Mouse (Mus musculus): ENCODE results near the gene Pdzrn3. TPM values are rescaled to one million over a fixed set of nuclear protein-coding genes. Genes with fewer than 3 reads are reported as not detected.

Gene Pdzrn3
- polyA plus RNA-seq, 1 experiment = 67.9 TPM

GRCm38 (mm10) chr6:101272256-101272655 lies 105.4 kb downstream of the Pdzrn3 start:
- Histone ChIP-seq H3K4me1 (ENCODE audit: control insufficient read depth, insufficient read depth, low read length) (peaks cover 18% of the 10 kb centered on the region), H3K4me3 (ENCODE audit: insufficient read depth, low read length) (no peak overlapping the region), H3K27ac (ENCODE audit: insufficient read depth, low read length) (no peak overlapping the region)
- TF ChIP-seq POLR2A (IDR thresholded peaks at IDR 0.05; ENCODE audit: low read depth, low read length) = no peak
- TF ChIP-seq CTCF (IDR thresholded peaks at IDR 0.05; ENCODE audit: borderline replicate concordance, insufficient read depth, low read length) = no peak

GRCm38 (mm10) chr6:101271378-101272135 lies 106.1 kb downstream of the Pdzrn3 start:
- no peak overlapping the region for H3K27ac ChIP-seq (ENCODE audit: insufficient read depth, low read length)
- H3K4me3 ChIP-seq (ENCODE audit: insufficient read depth, low read length) = no peak overlapping the region
- peaks cover 16% of the 10 kb centered on the region for H3K4me1 ChIP-seq (ENCODE audit: control insufficient read depth, insufficient read depth, low read length)
- TF ChIP-seq POLR2A (IDR thresholded peaks at IDR 0.05; ENCODE audit: low read depth, low read length) (no peak), CTCF (IDR thresholded peaks at IDR 0.05; ENCODE audit: borderline replicate concordance, insufficient read depth, low read length) (no peak)

GRCm38 (mm10) chr6:101270095-101270826 lies 107.4 kb downstream of the Pdzrn3 start:
- Histone ChIP-seq H3K4me1 (ENCODE audit: control insufficient read depth, insufficient read depth, low read length) (peaks cover 9% of the 10 kb centered on the region), H3K4me3 (ENCODE audit: insufficient read depth, low read length) (no peak overlapping the region), H3K27ac (ENCODE audit: insufficient read depth, low read length) (0 out of 2 replicates have a peak overlapping the region, but pooled peaks have one; percentile 6)
- TF ChIP-seq CTCF (IDR thresholded peaks at IDR 0.05; ENCODE audit: borderline replicate concordance, insufficient read depth, low read length) = no peak
- TF ChIP-seq POLR2A (IDR thresholded peaks at IDR 0.05; ENCODE audit: low read depth, low read length) = no peak

GRCm38 (mm10) chr6:101269335-101270094 lies 108.2 kb downstream of the Pdzrn3 start:
- Histone ChIP-seq H3K27ac (ENCODE audit: insufficient read depth, low read length) (0 out of 2 replicates have a peak overlapping the region, but pooled peaks have one; percentile 6), H3K4me1 (ENCODE audit: control insufficient read depth, insufficient read depth, low read length) (peaks cover 9% of the 10 kb centered on the region), H3K4me3 (ENCODE audit: insufficient read depth, low read length) (no peak overlapping the region)
- no peak for TF ChIP-seq CTCF (IDR thresholded peaks at IDR 0.05; ENCODE audit: borderline replicate concordance, insufficient read depth, low read length)
- TF ChIP-seq POLR2A (IDR thresholded peaks at IDR 0.05; ENCODE audit: low read depth, low read length) = no peak

GRCm38 (mm10) chr6:101268266-101268665 lies 109.4 kb downstream of the Pdzrn3 start:
- H3K27ac ChIP-seq (ENCODE audit: insufficient read depth, low read length) = no peak overlapping the region
- peaks cover 13% of the 10 kb centered on the region for H3K4me1 ChIP-seq (ENCODE audit: control insufficient read depth, insufficient read depth, low read length)
- H3K4me3 ChIP-seq (ENCODE audit: insufficient read depth, low read length) = no peak overlapping the region
- no peak for TF ChIP-seq CTCF (IDR thresholded peaks at IDR 0.05; ENCODE audit: borderline replicate concordance, insufficient read depth, low read length)
- no peak for TF ChIP-seq POLR2A (IDR thresholded peaks at IDR 0.05; ENCODE audit: low read depth, low read length)

- no peak for TF ChIP-seq POLR2A (IDR thresholded peaks at IDR 0.05; ENCODE audit: low read depth, low read length)
- TF ChIP-seq CTCF (IDR thresholded peaks at IDR 0.05; ENCODE audit: borderline replicate concordance, insufficient read depth, low read length) = no peak
- Histone ChIP-seq H3K4me3 (ENCODE audit: insufficient read depth, low read length) (no peak overlapping the region), H3K4me1 (ENCODE audit: control insufficient read depth, insufficient read depth, low read length) (peaks cover 13% of the 10 kb centered on the region; the same call in 1 of the 2 replicates), H3K27ac (ENCODE audit: insufficient read depth, low read length) (no peak overlapping the region)
Observed at GRCm38 (mm10) chr6:101266787-101267186, 110.9 kb downstream of the Pdzrn3 start.

GRCm38 (mm10) chr6:101263544-101263943 lies 114.2 kb downstream of the Pdzrn3 start:
- no peak for TF ChIP-seq POLR2A (IDR thresholded peaks at IDR 0.05; ENCODE audit: low read depth, low read length)
- TF ChIP-seq CTCF (IDR thresholded peaks at IDR 0.05; ENCODE audit: borderline replicate concordance, insufficient read depth, low read length) = no peak
- H3K4me3 ChIP-seq (ENCODE audit: insufficient read depth, low read length) = no peak overlapping the region
- 0 out of 2 replicates have a peak, but pooled peaks cover 6% of the 10 kb centered on the region for H3K4me1 ChIP-seq (ENCODE audit: control insufficient read depth, insufficient read depth, low read length)
- H3K27ac ChIP-seq (ENCODE audit: insufficient read depth, low read length) = no peak overlapping the region

GRCm38 (mm10) chr6:101261513-101261912 lies 116.2 kb downstream of the Pdzrn3 start:
- peaks cover 11% of the 10 kb centered on the region; the same call in 1 of the 2 replicates for H3K4me1 ChIP-seq (ENCODE audit: control insufficient read depth, insufficient read depth, low read length)
- TF ChIP-seq POLR2A (IDR thresholded peaks at IDR 0.05; ENCODE audit: low read depth, low read length) = no peak
- no peak for TF ChIP-seq CTCF (IDR thresholded peaks at IDR 0.05; ENCODE audit: borderline replicate concordance, insufficient read depth, low read length)
- H3K27ac ChIP-seq (ENCODE audit: insufficient read depth, low read length) = no peak overlapping the region
- H3K4me3 ChIP-seq (ENCODE audit: insufficient read depth, low read length) = no peak overlapping the region

GRCm38 (mm10) chr6:101259411-101259810 lies 118.3 kb downstream of the Pdzrn3 start:
- Histone ChIP-seq H3K4me1 (ENCODE audit: control insufficient read depth, insufficient read depth, low read length) (peaks cover 11% of the 10 kb centered on the region; the same call in 1 of the 2 replicates), H3K27ac (ENCODE audit: insufficient read depth, low read length) (no peak overlapping the region), H3K4me3 (ENCODE audit: insufficient read depth, low read length) (no peak overlapping the region)
- no peak for TF ChIP-seq POLR2A (IDR thresholded peaks at IDR 0.05; ENCODE audit: low read depth, low read length)
- TF ChIP-seq CTCF (IDR thresholded peaks at IDR 0.05; ENCODE audit: borderline replicate concordance, insufficient read depth, low read length) = no peak
